Mouse (Mus musculus): ENCODE results near the gene Mical3.

Gene Mical3

GRCm38 (mm10) chr6:121076929-121077566, 53.8 kb downstream of the Mical3 start:
- DNase-seq, result no peak

- DNase-seq, result no peak
Observed at GRCm38 (mm10) chr6:121075763-121076162, 55.0 kb downstream of the Mical3 start.

- no peak for DNase-seq
Observed at GRCm38 (mm10) chr6:121073312-121073711, 57.5 kb downstream of the Mical3 start.

- DNase-seq, result no peak
Observed at GRCm38 (mm10) chr6:121072615-121073014, 58.2 kb downstream of the Mical3 start.

GRCm38 (mm10) chr6:121070584-121071230, 60.1 kb downstream of the Mical3 start:
- DNase-seq, result no peak

- DNase-seq, result no peak
Observed at GRCm38 (mm10) chr6:121069156-121069555, 61.6 kb downstream of the Mical3 start.

- DNase-seq, result no peak
Observed at GRCm38 (mm10) chr6:121068087-121068464, 62.7 kb downstream of the Mical3 start.

- DNase-seq, result no peak
Observed at GRCm38 (mm10) chr6:121067426-121068086, 63.2 kb downstream of the Mical3 start.

- no peak for DNase-seq
Observed at GRCm38 (mm10) chr6:121066761-121067160, 64.0 kb downstream of the Mical3 start.

GRCm38 (mm10) chr6:121064356-121065015, 66.3 kb downstream of the Mical3 start:
- DNase-seq, result peak; percentile 46

- no peak for DNase-seq
Observed at GRCm38 (mm10) chr6:121063771-121064170, 67.0 kb downstream of the Mical3 start.

- DNase-seq, result no peak
Observed at GRCm38 (mm10) chr6:121062891-121063408, 67.8 kb downstream of the Mical3 start.

- no peak for DNase-seq
Observed at GRCm38 (mm10) chr6:121058039-121058438, 72.8 kb downstream of the Mical3 start.

GRCm38 (mm10) chr6:121057181-121057956, 73.4 kb downstream of the Mical3 start:
- no peak for DNase-seq

- DNase-seq, result no peak
Observed at GRCm38 (mm10) chr6:121055496-121055895, 75.3 kb downstream of the Mical3 start.

GRCm38 (mm10) chr6:121054908-121055307, 75.9 kb downstream of the Mical3 start:
- DNase-seq, result no peak

GRCm38 (mm10) chr6:121054340-121054739, 76.5 kb downstream of the Mical3 start:
- no peak for DNase-seq

- no peak for DNase-seq
Observed at GRCm38 (mm10) chr6:121053585-121054112, 77.2 kb downstream of the Mical3 start.

GRCm38 (mm10) chr6:121051972-121052629, 78.7 kb downstream of the Mical3 start:
- DNase-seq, result no peak

- DNase-seq, result no peak
Observed at GRCm38 (mm10) chr6:121051411-121051810, 79.4 kb downstream of the Mical3 start.

- DNase-seq, result no peak
Observed at GRCm38 (mm10) chr6:121048696-121049095, 82.1 kb downstream of the Mical3 start.

All from embryo, embryonic 11 days (tissue).